Mouse (Mus musculus): ENCODE measurements around the gene Gosr2. TPM values are rescaled to one million over a fixed set of nuclear protein-coding genes. Genes with fewer than 3 reads are reported as not detected.

Gene Gosr2
- polyA plus RNA-seq, 1 experiment, result 76.2 TPM

GRCm38 (mm10) chr11:103647921-103648620 lies 49.6 kb downstream of the Gosr2 start:
- DNase-seq (ENCODE audit: low spot score), result no peak

- DNase-seq (ENCODE audit: low spot score), result no peak
Observed at GRCm38 (mm10) chr11:103646301-103646700, 51.4 kb downstream of the Gosr2 start.

GRCm38 (mm10) chr11:103645731-103646130 lies 52.0 kb downstream of the Gosr2 start:
- DNase-seq (ENCODE audit: low spot score), result no peak

GRCm38 (mm10) chr11:103643211-103643610 lies 54.5 kb downstream of the Gosr2 start:
- no peak for DNase-seq (ENCODE audit: low spot score)

- DNase-seq (ENCODE audit: low spot score), result no peak
Observed at GRCm38 (mm10) chr11:103639407-103639946, 58.2 kb downstream of the Gosr2 start.

GRCm38 (mm10) chr11:103638790-103639189 lies 58.9 kb downstream of the Gosr2 start, which contains the start of gene Lyzl6:
Lyzl6 (minus strand) TSS chr11:103638890.
- DNase-seq (ENCODE audit: low spot score), result no peak

- DNase-seq (ENCODE audit: low spot score), result no peak
Observed at GRCm38 (mm10) chr11:103636261-103636660, 61.4 kb downstream of the Gosr2 start.

GRCm38 (mm10) chr11:103635481-103635880 lies 62.2 kb downstream of the Gosr2 start:
- DNase-seq (ENCODE audit: low spot score), result no peak

- no peak for DNase-seq (ENCODE audit: low spot score)
Observed at GRCm38 (mm10) chr11:103634806-103635205, 62.9 kb downstream of the Gosr2 start.

GRCm38 (mm10) chr11:103627453-103627852 lies 70.2 kb downstream of the Gosr2 start:
- no peak for DNase-seq (ENCODE audit: low spot score)

Other genes with a start within 250 kb of the Gosr2 start
- not detected in 2 replicates for gene Lrrc37a, start 193.3 kb downstream of the Gosr2 start, polyA plus RNA-seq (2012; rRNA removed)
- not detected in 2 replicates for gene Gm884, start 76.8 kb downstream of the Gosr2 start, polyA plus RNA-seq (2012; rRNA removed)
- not detected in 2 replicates for gene Lyzl6, start 59.0 kb downstream of the Gosr2 start, polyA plus RNA-seq (2012; rRNA removed)
- gene Rprml, start 48.3 kb downstream of the Gosr2 start, polyA plus RNA-seq (2012; rRNA removed), result 0.15 TPM in 1 of 2 replicates, not detected in the other
- 0.07 and 0.08 TPM in 2 replicates for gene Wnt9b, start 51.9 kb upstream of the Gosr2 start, polyA plus RNA-seq (2012; rRNA removed)
- gene Wnt3, start 76.3 kb upstream of the Gosr2 start, polyA plus RNA-seq (2012; rRNA removed), result not detected in 2 replicates